Mouse (Mus musculus) right cerebral cortex, postnatal 4 days (tissue): ENCODE measurements at regions not wholly inside any gene's neighbourhood (a gene's known extent, or its start where the extent isn't known, plus 50 kb on each side); places are given as distances from the start of the nearest gene placed in this dataset.

Source experiments
- DNase-seq: peaks from one replicate; pipeline ENCODE4 v3.0.0-alpha.2; 2022

DNA sequence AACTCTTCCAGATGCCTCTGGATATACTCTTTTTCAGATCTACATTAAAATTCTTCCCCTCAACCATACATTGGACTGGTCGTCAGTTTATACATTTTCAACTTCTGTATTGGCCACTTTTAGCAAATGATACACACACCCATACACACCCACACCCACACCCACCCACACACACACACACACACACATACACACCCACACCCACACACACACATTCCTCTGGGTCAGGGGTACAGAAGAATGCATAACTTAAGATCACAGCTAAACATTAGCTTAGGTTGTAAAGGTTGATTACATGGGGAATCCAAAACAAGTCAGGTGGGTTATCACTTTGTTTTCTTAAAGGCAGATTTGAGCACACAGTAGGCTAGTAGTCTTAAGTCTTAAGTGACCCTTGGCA lies 75.9 kb upstream of the Gm6657 start:
- no peak for DNase-seq

DNA sequence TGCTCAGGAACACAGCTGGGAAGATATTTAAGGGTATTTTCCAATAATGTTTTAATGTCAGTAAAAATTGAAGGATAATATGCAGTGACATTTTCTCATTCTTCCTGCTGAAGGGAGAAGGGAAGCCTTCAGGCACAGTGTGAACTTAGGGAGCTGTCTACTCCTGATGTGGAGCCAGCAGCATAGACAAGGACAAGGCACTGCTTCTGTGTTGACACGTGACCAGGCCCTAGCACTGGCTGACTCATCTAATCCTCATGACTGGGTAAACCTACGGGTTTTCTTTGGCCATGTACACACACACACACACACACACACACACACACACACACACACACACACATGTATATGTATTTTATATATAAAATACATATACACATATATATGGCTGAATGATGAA lies 74.8 kb upstream of the Gm6657 start:
- no peak for DNase-seq

DNA sequence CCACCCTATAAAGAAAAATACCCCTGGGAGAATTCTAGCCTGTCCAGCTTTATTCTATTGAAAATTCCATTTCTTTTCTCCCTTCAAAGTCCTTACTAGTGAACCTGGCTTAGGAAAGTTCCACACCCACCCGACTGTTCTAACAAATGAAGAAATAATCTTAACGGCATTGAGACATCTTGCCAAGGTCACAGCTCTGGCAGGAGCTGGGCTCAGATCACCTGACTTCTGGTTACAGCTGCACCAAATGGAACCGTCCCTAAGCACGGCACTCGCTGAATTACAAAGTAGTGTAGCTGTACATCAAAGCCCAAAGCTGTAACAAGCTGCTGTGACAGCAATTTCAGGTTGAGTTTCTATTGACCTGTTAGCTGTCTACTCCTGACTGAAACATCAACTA lies 74.2 kb upstream of the Gm6657 start:
- no peak for DNase-seq

DNA sequence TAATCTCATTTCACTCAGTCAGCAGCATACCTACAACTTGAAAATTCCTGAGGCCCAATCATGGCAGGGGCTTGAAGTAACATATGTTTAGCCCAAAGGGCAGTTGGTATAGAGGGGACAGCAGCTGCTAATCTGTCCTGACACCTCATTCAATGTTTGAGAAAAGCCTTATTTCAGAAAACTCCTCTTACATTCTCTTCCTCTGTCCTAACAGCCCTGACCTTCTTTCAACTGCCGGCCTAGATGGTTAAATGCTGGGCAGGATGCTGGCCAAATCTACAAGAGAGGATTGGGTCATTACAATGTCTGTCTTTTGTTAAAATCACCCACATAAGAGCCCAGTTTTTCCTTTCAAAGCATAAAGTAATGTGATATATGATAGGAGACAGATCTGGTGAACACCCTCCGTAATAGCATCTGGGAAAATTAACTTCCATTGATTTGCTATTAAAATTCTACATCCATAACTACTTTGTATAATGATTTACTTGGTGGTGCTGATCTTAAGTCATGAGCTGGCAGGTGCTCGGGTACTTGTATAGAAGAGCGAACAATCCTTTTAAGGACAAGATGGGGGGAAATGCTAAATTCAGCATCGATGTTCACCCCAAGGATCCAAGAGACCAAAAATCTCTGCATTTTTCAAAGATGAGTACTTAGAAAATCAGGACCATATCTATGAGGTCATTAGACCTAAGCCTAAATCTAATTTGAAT lies 64.8 kb upstream of the Gm6657 start:
- DNase-seq = no peak

DNA sequence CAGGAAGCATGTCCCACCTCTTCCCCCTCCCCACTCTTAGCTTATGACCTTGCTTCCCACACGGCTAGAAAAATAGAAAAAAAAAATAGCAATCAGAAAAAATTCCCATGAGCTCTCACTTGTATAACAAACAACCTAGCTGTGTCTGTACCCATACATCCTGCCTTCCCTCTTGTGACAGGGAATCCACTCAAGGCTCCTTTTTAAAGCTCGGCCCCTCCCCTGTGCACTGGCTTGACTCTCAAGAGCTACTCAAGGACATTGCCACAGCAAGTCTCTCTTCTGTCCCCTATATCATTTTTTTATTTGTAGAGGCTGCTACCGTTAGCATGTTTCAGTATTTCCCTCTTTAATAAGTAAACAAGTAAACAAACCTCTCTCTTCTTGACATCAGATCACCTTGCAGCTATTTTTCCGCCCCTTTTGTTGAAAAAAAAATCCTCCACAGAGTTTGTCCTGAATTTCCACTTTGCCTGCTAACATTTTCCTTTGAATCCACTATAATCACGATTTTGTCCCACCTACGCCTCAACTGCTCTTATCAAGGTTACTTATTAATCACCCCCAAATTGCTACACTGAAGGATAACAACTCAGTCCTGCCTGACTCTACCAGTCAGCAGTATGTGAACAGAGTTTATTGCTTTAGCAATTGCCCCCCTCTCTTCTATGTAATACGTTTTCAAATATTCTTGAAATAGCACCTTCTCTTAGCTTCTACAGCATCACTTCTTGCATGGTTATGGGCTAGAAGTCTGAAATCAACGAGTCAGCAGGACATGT lies 61.8 kb upstream of the Gm6657 start:
- DNase-seq = no peak

DNA sequence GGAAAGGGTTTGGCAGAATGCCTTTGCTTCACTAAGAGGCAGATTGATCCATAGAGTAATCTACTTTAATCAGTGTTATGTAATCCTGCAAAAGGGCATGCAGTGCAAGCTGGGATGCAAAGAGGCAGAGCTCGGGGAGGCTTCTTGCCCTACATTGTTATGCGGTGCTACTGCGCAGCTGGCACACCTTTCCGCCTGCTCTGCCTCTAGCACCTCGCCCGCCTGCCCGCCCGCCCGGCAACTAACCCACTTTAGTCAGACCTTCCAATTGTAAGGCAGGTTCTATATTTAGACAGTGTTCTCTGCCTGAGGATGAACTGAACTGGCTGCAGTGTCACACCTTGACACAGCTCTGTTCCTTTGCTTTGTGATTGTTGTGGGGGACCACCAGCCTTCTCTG lies 60.7 kb upstream of the Gm6657 start:
- no peak for DNase-seq

DNA sequence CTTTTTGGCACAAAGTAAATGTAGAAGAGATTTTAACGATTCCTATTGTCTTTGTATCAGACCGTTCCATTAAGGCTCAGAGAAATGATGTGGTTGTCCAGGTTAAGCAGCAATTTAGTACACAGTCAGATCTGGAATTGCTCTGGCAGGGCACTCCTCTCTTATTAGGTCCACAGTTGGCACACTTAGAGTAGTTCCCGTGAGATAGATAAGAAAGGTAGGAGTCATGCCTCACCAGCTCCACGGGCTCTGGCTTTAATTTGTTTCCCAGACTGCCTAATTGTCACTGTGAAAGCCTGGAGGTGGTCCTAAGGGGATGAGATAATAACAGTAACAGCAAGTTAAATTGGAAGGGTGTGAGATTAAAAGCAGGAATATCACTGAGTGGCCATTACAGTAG lies 60.1 kb upstream of the Gm6657 start:
- no peak for DNase-seq

DNA sequence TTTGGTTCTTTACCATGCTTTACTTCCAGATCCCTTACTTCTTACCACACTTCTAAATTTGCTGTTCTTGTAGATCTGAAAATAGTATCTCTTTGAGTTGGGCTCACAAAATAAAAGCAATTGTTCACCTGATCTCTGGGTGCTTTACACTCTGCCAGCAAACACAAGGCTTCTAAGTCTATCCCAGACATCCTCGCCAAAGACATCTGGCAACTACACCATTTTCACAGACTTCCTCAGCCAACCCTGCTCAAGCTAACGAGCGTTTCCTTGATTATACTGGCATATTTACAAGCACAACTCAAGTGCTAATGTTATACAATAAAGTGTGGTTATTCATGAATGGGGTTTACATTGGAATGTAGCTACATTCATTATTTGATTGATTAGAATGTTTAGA lies 56.8 kb upstream of the Gm6657 start:
- no peak for DNase-seq

DNA sequence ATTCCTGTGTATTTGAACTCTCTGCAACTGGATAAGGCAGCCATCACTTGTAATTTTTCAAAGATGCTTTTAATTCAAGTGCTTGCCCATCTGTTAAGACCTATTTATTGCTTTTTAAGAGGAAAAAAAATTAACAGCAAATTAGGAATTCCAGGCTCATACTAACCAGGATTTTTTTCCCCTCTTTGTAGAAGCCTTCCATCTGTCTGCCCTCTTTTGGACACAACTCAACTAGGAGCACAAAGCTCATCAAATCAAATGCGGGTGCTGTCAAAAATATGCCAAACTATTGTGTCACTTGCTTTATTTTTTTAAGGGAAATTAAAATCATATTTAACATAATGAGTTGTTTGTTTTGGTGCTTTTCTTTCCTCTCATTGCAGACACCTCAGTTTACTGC lies 55.6 kb upstream of the Gm6657 start:
- DNase-seq = no peak
